Mouse (Mus musculus): ENCODE results near the gene A830031A19Rik. TPM values are rescaled to one million over a fixed set of nuclear protein-coding genes. Genes with fewer than 3 reads are reported as not detected.

The A830031A19Rik gene
- polyA plus RNA-seq, 1 experiment from 2014 or later, result not detected

- H3K27me3 ChIP-seq (ENCODE audit: control insufficient read depth, insufficient read depth, low read length), result no peaks in the 10 kb centered on the region
- H3K9ac ChIP-seq (ENCODE audit: low read length), result peak overlapping the region; percentile 30; the same call in 1 of the 2 replicates
- H3K4me2 ChIP-seq (ENCODE audit: low read depth, severe bottlenecking), result peak overlapping the region; percentile 40
- no peaks in the 10 kb centered on the region for H3K9me3 ChIP-seq (ENCODE audit: control insufficient read depth, low read length)
- peaks cover 16% of the 10 kb centered on the region; the same call in 1 of the 2 replicates for H3K36me3 ChIP-seq (ENCODE audit: control insufficient read depth, insufficient read depth, low read length)
- H3K4me1 ChIP-seq (ENCODE audit: control insufficient read depth, insufficient read depth, low read length), result peaks cover 16% of the 10 kb centered on the region; the same call in 1 of the 2 replicates
- H3K4me3 ChIP-seq (ENCODE audit: low read depth, low read length), result peak overlapping the region; percentile 15; the same call in 1 of the 2 replicates
- no peak overlapping the region for H3K27ac ChIP-seq (replicated peaks; ENCODE audit: low read depth, low read length)
- no peak for DNase-seq (ENCODE audit: low spot score)
- no peak for ATAC-seq (ENCODE audit: insufficient number of reproducible peaks, low FRiP score, low TSS enrichment, low read depth)
- 8% methylated on average over 1 of the region's 1 CpGs for WGBS
These were observed 8.2 kb upstream of the A830031A19Rik start for GRCm38 (mm10) chr11:24083076-24083405.

- no peaks in the 10 kb centered on the region for H3K27me3 ChIP-seq (ENCODE audit: control insufficient read depth, insufficient read depth, low read length)
- peak overlapping the region; percentile 97 for H3K27ac ChIP-seq (replicated peaks; ENCODE audit: low read depth, low read length)
These were observed 7.7 kb upstream of the A830031A19Rik start for GRCm38 (mm10) chr11:24082385-24083075.

GRCm38 (mm10) chr11:24081687-24082384, 7.0 kb upstream of the A830031A19Rik start:
- peak overlapping the region; percentile 97 for H3K9ac ChIP-seq (ENCODE audit: low read length)
- DNase-seq (ENCODE audit: low spot score) (peak; percentile 81), ATAC-seq (ENCODE audit: insufficient number of reproducible peaks, low FRiP score, low TSS enrichment, low read depth) (no peak)
- H3K27ac ChIP-seq (replicated peaks; ENCODE audit: low read depth, low read length), result peak overlapping the region; percentile 97
- under 1% methylated on average over 43 of the region's 43 CpGs for whole genome bisulfite sequencing
- peaks cover 8% of the 10 kb centered on the region; the same call in 1 of the 2 replicates for H3K36me3 ChIP-seq (ENCODE audit: control insufficient read depth, insufficient read depth, low read length)
- H3K4me2 ChIP-seq (ENCODE audit: low read depth, severe bottlenecking), result peak overlapping the region; percentile 97
- H3K4me3 ChIP-seq (ENCODE audit: low read depth, low read length), result peak overlapping the region; percentile 68
- peaks cover 16% of the 10 kb centered on the region; the same call in 1 of the 2 replicates for H3K4me1 ChIP-seq (ENCODE audit: control insufficient read depth, insufficient read depth, low read length)
- H3K27me3 ChIP-seq (ENCODE audit: control insufficient read depth, insufficient read depth, low read length), result no peaks in the 10 kb centered on the region
- H3K9me3 ChIP-seq (ENCODE audit: control insufficient read depth, low read length), result no peaks in the 10 kb centered on the region

More at GRCm38 (mm10) chr11:24082385-24083075, 7.7 kb upstream of the A830031A19Rik start:
- ATAC-seq (ENCODE audit: insufficient number of reproducible peaks, low FRiP score, low TSS enrichment, low read depth) (no peak), DNase-seq (ENCODE audit: low spot score) (no peak)
- peaks cover 16% of the 10 kb centered on the region; the same call in 1 of the 2 replicates for H3K4me1 ChIP-seq (ENCODE audit: control insufficient read depth, insufficient read depth, low read length)
- peak overlapping the region; percentile 97 for H3K9ac ChIP-seq (ENCODE audit: low read length)
- H3K4me3 ChIP-seq (ENCODE audit: low read depth, low read length), result peak overlapping the region; percentile 68
- H3K4me2 ChIP-seq (ENCODE audit: low read depth, severe bottlenecking), result peak overlapping the region; percentile 97
- WGBS, result 12% methylated on average over 11 of the region's 11 CpGs
- H3K36me3 ChIP-seq (ENCODE audit: control insufficient read depth, insufficient read depth, low read length), result peaks cover 11% of the 10 kb centered on the region; the same call in 1 of the 2 replicates
- no peaks in the 10 kb centered on the region for H3K9me3 ChIP-seq (ENCODE audit: control insufficient read depth, low read length)

GRCm38 (mm10) chr11:24081016-24081686, 6.3 kb upstream of the A830031A19Rik start:
- Histone ChIP-seq H3K4me1 (ENCODE audit: control insufficient read depth, insufficient read depth, low read length) (peaks cover 16% of the 10 kb centered on the region; the same call in 1 of the 2 replicates), H3K36me3 (ENCODE audit: control insufficient read depth, insufficient read depth, low read length) (peaks cover 8% of the 10 kb centered on the region; the same call in 1 of the 2 replicates), H3K4me3 (ENCODE audit: low read depth, low read length) (peak overlapping the region; percentile 68), H3K27ac (replicated peaks; ENCODE audit: low read depth, low read length) (peak overlapping the region; percentile 97), H3K9me3 (ENCODE audit: control insufficient read depth, low read length) (no peaks in the 10 kb centered on the region), H3K9ac (ENCODE audit: low read length) (peak overlapping the region; percentile 97), H3K4me2 (ENCODE audit: low read depth, severe bottlenecking) (peak overlapping the region; percentile 97), H3K27me3 (ENCODE audit: control insufficient read depth, insufficient read depth, low read length) (no peaks in the 10 kb centered on the region)
- WGBS, result under 1% methylated on average over 35 of the region's 35 CpGs
- ATAC-seq (ENCODE audit: insufficient number of reproducible peaks, low FRiP score, low TSS enrichment, low read depth) (peak; percentile 40), DNase-seq (ENCODE audit: low spot score) (peak; percentile 87)

GRCm38 (mm10) chr11:24080541-24080940, 5.7 kb upstream of the A830031A19Rik start:
- ATAC-seq (ENCODE audit: insufficient number of reproducible peaks, low FRiP score, low TSS enrichment, low read depth) (peak; percentile 13), DNase-seq (ENCODE audit: low spot score) (peak; percentile 83)
- H3K27ac ChIP-seq (replicated peaks; ENCODE audit: low read depth, low read length), result peak overlapping the region; percentile 97
- WGBS, result under 1% methylated on average over 30 of the region's 30 CpGs
- no peaks in the 10 kb centered on the region for H3K9me3 ChIP-seq (ENCODE audit: control insufficient read depth, low read length)
- peak overlapping the region; percentile 97 for H3K9ac ChIP-seq (ENCODE audit: low read length)
- H3K36me3 ChIP-seq (ENCODE audit: control insufficient read depth, insufficient read depth, low read length), result peaks cover 4% of the 10 kb centered on the region; the same call in 1 of the 2 replicates
- no peaks in the 10 kb centered on the region for H3K27me3 ChIP-seq (ENCODE audit: control insufficient read depth, insufficient read depth, low read length)
- peaks cover 11% of the 10 kb centered on the region; the same call in 1 of the 2 replicates for H3K4me1 ChIP-seq (ENCODE audit: control insufficient read depth, insufficient read depth, low read length)
- peak overlapping the region; percentile 68 for H3K4me3 ChIP-seq (ENCODE audit: low read depth, low read length)
- H3K4me2 ChIP-seq (ENCODE audit: low read depth, severe bottlenecking), result peak overlapping the region; percentile 97

- DNase-seq (ENCODE audit: low spot score) (peak; percentile 78), ATAC-seq (ENCODE audit: insufficient number of reproducible peaks, low FRiP score, low TSS enrichment, low read depth) (no peak)
- Histone ChIP-seq H3K4me3 (ENCODE audit: low read depth, low read length) (peak overlapping the region; percentile 68), H3K27me3 (ENCODE audit: control insufficient read depth, insufficient read depth, low read length) (no peaks in the 10 kb centered on the region), H3K4me2 (ENCODE audit: low read depth, severe bottlenecking) (peak overlapping the region; percentile 97), H3K27ac (replicated peaks; ENCODE audit: low read depth, low read length) (peak overlapping the region; percentile 97), H3K9ac (ENCODE audit: low read length) (peak overlapping the region; percentile 97), H3K36me3 (ENCODE audit: control insufficient read depth, insufficient read depth, low read length) (no peaks in the 10 kb centered on the region), H3K4me1 (ENCODE audit: control insufficient read depth, insufficient read depth, low read length) (peaks cover 13% of the 10 kb centered on the region; the same call in 1 of the 2 replicates), H3K9me3 (ENCODE audit: control insufficient read depth, low read length) (no peaks in the 10 kb centered on the region)
- under 1% methylated on average over 43 of the region's 43 CpGs for WGBS
These were observed 4.8 kb upstream of the A830031A19Rik start for GRCm38 (mm10) chr11:24079392-24080391.

GRCm38 (mm10) chr11:24078706-24079316, 4.0 kb upstream of the A830031A19Rik start:
- WGBS, result under 1% methylated on average over 38 of the region's 38 CpGs
- peak; percentile 75 for DNase-seq (ENCODE audit: low spot score)
- peaks cover 16% of the 10 kb centered on the region; the same call in 1 of the 2 replicates for H3K4me1 ChIP-seq (ENCODE audit: control insufficient read depth, insufficient read depth, low read length)

More at GRCm38 (mm10) chr11:24078706-24079316, 4.0 kb upstream of the A830031A19Rik start:
- Histone ChIP-seq H3K9me3 (ENCODE audit: control insufficient read depth, low read length) (no peaks in the 10 kb centered on the region), H3K27me3 (ENCODE audit: control insufficient read depth, insufficient read depth, low read length) (no peaks in the 10 kb centered on the region), H3K4me2 (ENCODE audit: low read depth, severe bottlenecking) (peak overlapping the region; percentile 97), H3K36me3 (ENCODE audit: control insufficient read depth, insufficient read depth, low read length) (no peaks in the 10 kb centered on the region), H3K4me3 (ENCODE audit: low read depth, low read length) (peak overlapping the region; percentile 68), H3K9ac (ENCODE audit: low read length) (peak overlapping the region; percentile 97), H3K27ac (replicated peaks; ENCODE audit: low read depth, low read length) (peak overlapping the region; percentile 97)
- ATAC-seq (ENCODE audit: insufficient number of reproducible peaks, low FRiP score, low TSS enrichment, low read depth), result no peak
